Mouse (Mus musculus): ENCODE results near the gene Arrdc2.
"Not testable (repeated sequence)": the region's sequence is repeated elsewhere in the genome, so short reads cannot be mapped to it uniquely, and the experiment has no call there.

The Arrdc2 gene

GRCm38 (mm10) chr8:70838654-70839407 lies 689 bp downstream of the Arrdc2 start:
- DNase-seq = no peak

GRCm38 (mm10) chr8:70836666-70837065 lies 2.9 kb downstream of the Arrdc2 start:
- no peak for DNase-seq

GRCm38 (mm10) chr8:70834071-70834470 lies 5.4 kb downstream of the Arrdc2 start:
- DNase-seq = no peak

DNA sequence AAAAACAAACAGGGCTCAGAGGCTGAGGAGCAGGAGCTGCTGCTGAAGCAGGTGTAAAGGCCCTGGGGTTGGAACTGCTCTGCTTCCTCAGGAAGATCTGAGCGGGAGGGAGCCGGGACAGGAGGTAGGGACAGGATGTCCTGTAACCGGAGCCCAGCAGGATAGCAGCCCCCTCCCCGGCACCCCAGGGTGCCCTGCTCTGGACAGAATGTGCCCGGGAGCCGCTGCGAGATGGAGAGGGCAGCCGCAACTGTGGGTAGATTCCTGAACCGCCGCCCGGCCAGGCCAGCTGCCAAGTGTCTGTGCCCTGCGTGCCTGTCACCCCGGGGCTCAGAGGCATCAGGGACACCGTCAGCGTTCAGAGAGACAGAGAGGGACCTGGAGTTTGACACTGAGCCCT lies 6.0 kb downstream of the Arrdc2 start:
- peak; percentile 59 for DNase-seq

- peak; percentile 74 for DNase-seq
These were observed 6.5 kb downstream of the Arrdc2 start for GRCm38 (mm10) chr8:70833018-70833482.

GRCm38 (mm10) chr8:70832371-70832770 lies 7.1 kb downstream of the Arrdc2 start:
- no peak for DNase-seq

DNA sequence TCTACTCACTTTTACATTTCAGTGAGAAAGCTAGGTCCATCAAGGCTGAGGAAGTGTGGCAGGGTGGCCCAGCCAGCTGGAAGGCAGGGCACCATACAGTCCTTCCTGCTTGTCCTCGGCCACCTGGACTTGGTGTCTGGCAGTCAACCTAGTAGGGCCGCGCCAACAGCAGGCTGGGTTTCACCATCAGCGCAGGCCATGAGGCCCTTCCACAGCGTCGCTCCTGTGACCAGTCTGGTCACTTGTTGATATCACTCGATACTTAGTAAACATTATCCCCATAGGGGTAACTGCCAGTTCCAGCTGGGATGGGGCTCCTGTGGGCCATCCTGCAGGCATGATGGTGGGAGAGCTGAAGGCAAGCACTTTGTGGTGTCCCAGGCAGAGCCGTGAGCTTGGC lies 8.0 kb downstream of the Arrdc2 start:
- DNase-seq = no peak

GRCm38 (mm10) chr8:70827796-70828195 lies 11.7 kb downstream of the Arrdc2 start:
- no peak for DNase-seq

DNA sequence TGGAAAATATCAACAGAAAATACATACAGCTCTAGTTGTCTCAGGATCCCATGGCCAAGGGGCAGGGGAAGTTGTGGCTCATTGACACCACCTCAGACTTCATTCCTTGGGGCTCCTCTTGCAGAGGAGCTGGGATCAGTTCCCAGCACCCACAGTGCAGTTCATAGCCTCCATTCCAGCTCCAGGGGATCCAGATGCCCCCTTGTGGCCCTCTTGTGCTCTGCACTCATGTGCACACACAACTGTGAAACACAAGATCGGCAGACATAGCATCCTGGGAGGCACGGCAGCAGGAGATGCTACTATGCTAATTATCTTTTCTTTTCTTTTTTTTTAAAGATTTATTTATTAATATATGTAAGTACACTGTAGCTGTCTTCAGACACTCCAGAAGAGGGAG lies 12.5 kb downstream of the Arrdc2 start:
- DNase-seq = no peak

- DNase-seq = no peak
These were observed 13.7 kb downstream of the Arrdc2 start for GRCm38 (mm10) chr8:70825816-70826215.

DNA sequence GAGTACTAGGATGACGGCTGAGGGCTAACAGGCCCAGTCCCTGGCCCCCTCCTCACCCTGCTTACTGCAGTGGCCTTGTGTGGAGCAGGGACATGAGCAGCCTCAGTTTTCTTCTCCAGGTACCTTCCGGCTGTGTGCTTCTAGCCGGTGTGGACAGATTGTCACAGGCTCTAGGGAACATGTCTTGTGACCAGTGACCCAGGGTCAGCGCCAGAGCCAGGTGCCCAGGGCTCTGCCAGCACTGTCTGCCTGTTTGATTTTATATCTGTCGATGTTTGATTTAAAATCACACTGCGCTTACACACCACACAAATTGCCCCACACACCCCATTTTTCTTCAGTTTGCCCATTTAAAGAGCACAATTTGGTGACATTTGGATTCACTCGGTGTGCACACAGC lies 15.7 kb downstream of the Arrdc2 start:
- no peak for DNase-seq

- DNase-seq = not testable (repeated sequence)
These were observed 16.9 kb downstream of the Arrdc2 start for GRCm38 (mm10) chr8:70822594-70822993.

GRCm38 (mm10) chr8:70821992-70822391 lies 17.5 kb downstream of the Arrdc2 start:
- peak; percentile 35 for DNase-seq

DNA sequence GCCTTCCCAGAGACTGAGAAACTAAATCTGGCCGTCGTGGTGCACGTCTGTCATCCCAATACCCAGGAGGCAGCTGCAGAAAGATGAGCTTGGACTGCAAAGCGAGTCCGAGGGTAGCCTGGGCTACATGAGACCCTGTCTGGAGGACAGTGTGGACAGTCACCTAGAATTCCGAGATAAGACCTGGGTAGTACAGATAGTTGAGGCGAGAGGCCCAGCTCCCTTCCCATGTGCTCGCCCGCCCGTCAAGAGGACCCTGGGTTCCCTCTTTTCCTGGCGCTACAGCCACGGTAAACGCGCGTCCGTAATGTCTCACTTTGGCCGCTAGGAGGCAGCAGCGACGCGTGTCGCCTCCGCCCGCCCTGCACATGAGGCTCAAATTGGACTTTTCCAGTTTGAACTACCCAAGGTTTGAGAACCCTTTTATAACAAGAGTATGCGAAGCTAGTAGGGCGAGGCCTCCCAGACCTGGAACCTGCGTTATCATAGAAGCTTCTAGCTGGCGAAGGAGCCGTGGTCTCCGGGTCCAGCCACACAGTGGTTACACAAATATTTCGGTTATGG lies 18.0 kb downstream of the Arrdc2 start:
- peak; percentile 85 for DNase-seq

DNA sequence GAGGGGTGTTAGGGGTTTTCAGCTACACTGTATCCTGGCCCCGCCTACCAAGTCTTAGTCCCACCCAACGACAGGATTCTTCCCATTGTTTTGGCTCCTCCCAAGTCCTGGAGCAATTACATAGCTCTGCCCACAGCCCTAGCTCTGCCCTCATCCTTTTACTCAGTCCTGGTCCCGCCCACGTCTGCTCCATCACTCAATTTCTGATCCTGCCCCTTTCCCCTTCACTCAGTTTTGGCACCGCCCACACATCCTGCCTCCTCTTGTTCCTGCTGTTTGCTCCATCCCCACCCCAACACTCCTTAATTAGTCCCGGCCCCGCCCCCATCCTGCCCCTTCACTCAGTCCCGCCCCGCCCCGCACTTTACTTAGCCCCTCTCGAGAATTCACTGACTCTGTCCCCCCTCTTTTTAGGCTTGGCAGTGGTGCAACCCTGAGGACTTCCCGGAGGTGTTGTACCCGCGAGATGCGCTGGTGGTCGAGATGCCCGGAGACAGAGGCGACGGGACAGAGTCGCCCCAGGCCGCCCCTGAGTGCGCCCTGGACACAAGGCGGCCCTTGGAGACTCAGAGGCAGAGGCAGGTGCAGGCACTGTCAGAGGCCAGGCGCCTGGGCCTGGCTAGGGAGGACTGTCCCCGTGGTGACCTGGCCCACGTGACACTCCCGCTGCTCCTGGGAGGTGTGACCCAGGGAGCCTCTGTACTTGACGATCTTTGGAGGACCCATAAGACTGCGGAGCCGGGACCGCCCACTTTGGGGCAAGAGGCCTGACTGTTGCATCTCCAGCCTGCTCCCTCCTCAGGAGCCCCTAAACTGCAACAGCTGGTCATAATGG lies 19.2 kb downstream of the Arrdc2 start:
- peak; percentile 87 for DNase-seq

DNA sequence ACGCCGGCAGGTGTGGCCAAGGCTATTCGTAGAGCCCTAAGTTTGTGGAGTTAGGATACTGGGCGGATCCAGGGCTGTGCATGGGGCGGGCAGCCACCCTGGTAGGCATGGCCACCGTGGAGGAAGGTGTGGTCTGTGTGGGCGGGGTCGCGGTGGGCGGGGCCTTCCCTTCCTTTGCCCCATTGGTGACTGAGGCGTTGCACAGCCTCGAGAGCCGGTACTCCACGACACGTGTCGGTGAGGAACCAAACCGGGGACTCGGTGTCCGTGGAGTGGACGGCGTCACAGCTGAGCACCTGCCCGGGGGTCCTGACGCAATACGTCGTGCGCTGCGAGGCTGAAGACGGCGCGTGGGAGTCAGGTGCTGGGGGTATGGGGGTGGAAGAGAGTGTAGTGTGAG lies 22.8 kb downstream of the Arrdc2 start:
- DNase-seq = peak; percentile 66

DNA sequence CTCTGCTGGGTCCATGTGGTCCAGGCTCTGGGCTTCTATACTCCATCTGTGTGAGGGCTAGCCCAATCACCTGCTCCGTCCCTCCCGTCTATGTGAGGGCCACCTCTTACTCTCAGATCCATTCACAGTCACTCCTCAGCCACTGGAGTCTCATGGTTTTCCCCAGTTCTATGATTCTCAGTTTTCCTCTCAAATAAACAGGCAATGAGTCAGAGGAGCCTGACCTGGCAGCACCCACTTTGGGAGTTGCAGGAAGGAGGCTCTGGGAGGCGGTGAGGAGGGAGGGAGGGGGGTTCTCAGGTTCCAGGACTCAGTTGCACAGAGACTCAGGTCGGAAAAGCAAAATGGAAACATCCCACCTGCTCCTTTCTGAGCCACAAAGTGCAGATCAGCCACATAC lies 26.6 kb downstream of the Arrdc2 start:
- DNase-seq = no peak

DNA sequence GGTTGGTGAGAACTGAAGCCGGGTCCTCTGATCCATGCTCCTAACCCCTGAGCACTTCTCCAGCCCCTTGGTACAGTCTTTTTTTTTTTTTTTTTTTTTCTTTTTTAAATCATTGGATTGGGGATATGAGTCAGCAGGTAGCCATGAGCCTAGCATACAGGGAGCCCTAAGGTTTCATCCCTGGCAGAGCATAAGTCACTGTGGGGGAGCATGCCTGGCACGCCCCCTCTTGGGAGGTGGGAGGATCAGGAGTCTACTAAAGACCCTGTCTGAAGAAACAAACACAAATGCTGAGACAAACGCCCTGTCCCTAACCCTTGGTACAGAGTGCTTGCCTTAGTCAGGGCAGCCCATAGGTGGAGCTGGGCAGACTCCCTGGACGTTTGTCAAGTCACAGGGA lies 27.5 kb downstream of the Arrdc2 start:
- DNase-seq = no peak

DNA sequence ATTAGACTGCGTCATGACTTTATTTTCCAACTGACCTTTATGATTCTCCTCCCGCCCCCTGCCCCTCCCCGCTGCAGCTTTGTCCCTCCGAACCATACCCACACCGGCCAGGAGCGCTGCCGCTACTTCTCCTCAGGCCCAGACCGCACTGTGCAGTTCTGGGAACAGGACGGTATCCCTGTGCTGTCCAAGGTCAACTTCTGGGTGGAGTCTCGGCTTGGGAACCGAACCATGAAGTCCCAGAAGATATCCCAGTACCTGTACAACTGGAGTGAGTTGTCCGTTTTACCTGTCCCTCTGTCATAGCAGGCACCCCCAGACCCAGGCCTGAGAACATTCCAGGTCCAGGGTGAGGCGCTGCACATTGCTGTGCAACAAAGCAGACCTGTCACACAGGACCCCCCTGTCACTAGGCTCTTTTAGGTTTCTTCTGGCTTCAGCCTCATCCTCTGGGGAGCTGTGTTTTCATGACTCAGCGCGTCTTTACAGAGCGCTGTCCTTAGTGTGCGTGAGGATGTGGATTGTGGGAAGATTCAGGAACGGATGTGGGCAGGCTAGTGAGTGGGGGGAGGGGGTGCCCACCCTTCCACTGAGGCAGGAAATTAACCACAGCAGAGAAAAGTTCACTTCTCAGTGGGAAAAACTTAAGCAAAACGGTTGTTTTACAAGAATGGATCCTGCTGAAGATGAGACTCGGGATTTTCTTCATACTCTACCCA lies 28.4 kb downstream of the Arrdc2 start:
- no peak for DNase-seq

DNA sequence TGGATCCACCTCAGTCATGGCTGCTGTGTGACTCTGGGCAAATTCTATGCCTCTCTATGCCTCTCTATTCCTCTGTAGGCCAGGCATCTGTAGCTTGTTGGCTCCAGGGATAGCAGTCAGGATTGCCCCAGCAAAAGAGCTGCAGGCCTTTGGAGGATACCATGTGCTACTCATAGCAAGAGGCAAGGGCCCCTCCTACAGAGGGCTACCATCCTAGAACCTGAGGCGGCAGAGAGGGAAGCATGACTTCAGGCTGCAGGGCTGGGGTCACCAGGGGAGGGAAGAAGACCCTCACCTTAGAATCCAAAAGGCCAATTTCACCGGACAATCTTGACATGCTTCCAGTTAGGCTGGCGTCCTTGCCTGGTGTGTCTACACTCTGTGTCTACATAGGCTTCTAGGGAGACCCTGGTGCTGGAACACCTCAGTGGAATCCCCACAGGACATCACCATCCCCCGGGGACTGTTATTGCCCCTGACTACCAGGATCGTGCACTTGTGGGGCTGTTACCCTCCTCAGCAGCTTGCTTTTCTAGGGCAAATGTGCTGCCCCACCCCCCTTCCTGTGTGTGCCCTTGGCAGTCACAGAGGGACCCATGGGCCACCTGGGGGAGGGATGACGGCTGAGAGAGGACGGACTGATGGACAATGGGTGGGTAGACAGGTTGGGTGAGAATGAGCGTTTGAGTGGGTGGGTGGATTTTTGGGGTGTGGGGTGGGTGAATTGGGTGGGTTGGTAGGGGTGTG lies 30.4 kb downstream of the Arrdc2 start:
- DNase-seq = no peak

DNA sequence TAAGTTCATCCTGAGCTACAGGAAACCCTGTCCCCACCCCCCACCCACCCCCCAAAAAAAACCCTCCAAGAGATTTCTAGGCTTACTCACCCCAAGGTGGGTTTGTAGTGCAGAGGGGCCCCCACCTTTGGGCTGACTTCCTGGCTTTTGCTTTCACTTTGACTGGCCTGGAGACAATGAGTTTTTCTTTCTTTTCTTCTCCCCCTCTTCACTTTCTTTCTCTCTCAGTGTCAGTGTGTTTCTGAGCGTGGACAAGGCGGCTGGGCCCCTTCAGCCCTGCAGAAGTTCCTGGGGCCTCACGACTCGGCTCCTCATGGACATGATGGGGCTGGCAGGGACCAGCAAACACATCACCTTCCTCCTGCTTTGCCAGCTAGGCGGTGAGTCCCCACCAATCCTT lies 31.3 kb downstream of the Arrdc2 start, which contains the start of gene Il12rb1:
Il12rb1 (plus strand) TSS at position 211 of the 400 bp plus-strand sequence.
- DNase-seq = no peak

GRCm38 (mm10) chr8:70807304-70807703 lies 32.2 kb downstream of the Arrdc2 start:
- no peak for DNase-seq
